Mouse (Mus musculus): ENCODE measurements around the gene Tex52.

- TF ChIP-seq GATA1 (IDR thresholded peaks at IDR 0.05; ENCODE audit: borderline replicate concordance, low read length) (no peak), FLI1 (IDR thresholded peaks at IDR 0.05; ENCODE audit: low read length) (no peak)
Observed at GRCm38 (mm10) chr6:128376371-128377085, 1.3 kb downstream of the Tex52 start.
